Comparison of ENCODE assay signal across 20 mouse cellular contexts in the genomic region with DNA sequence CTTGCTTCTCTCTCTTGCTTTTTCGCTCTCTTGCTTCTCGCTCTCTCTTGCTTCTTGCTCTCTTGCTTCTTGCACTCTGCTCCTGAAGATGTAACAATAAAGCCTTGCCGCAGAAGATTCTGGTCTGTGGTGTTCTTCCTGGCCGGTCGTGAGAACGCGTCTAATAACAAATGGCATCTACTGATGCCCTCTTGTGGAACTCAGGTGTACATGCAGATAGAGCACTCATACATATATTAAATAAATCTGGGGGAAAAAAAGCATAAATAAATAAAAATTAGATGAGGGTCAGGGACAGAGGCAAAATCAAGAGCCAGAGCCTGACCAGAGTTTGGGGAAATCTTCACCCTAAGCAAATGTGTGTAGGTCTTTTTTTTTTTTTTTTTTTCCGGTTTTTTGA. TPM values are rescaled to one million over a fixed set of nuclear protein-coding genes. Genes with fewer than 3 reads are reported as not detected.
A peak's percentile ranks its signal among the peaks of the same experiment; 100 is the strongest.
DNase-seq lines count a peak whose midpoint lies in the region; ATAC-seq and TF ChIP-seq lines count a peak whose summit lies in the region.
"Not testable (repeated sequence)": the region's sequence is repeated elsewhere in the genome, so short reads cannot be mapped to it uniquely, and the experiment has no call there.
"Had no signal": no experiment of that assay in that cellular context is flagged by ENCODE, and none has a peak within 500 bp of the region (broad histone marks: within the 10 kb centered on the region; RNA-seq: fewer than 3 reads in every experiment).

No protein-coding gene starts in this region.

- H3K9me3 ChIP-seq in MEL (replicated peaks; ENCODE audit: insufficient read depth, low read length); kidney, postnatal 0 days (replicated peaks; ENCODE audit: low read length); liver, postnatal 0 days (ENCODE audit: low read length); midbrain, embryonic 11.5 days (ENCODE audit: control insufficient read depth, low read length); stomach, postnatal 0 days (ENCODE audit: control insufficient read depth, low read length): not testable (repeated sequence)

- H3K4me3 ChIP-seq in MEL (ENCODE audit: control insufficient read depth in 1 of 2, insufficient read depth in 1 of 2, low read depth in 2 of 2, low read length in 2 of 2): peak overlapping the region; percentile 25 to 60
- not testable (repeated sequence) for H3K4me3 ChIP-seq in heart, adult 2 months; kidney, postnatal 0 days (replicated peaks; ENCODE audit: low read depth, low read length); liver, postnatal 0 days (ENCODE audit: low read depth, low read length); midbrain, embryonic 11.5 days (ENCODE audit: low read depth, low read length); stomach, postnatal 0 days (ENCODE audit: low read depth, low read length)

- TF ChIP-seq CTCF in MEL (IDR thresholded peaks at IDR 0.05 in 2 of 3, conservative IDR thresholded peaks at IDR 0.05 in 1 of 3; ENCODE audit: control insufficient read depth in 1 of 3, insufficient read depth in 1 of 3, low read depth in 2 of 3, low read length in 3 of 3, poor library complexity in 1 of 3, severe bottlenecking in 1 of 3): peak; percentile 8 to 57 (median 19); a peak in 4 of 6 replicates
- TF ChIP-seq CTCF in heart, adult 2 months (IDR thresholded peaks at IDR 0.05): peak; percentile 53
- TF ChIP-seq CTCF in kidney, postnatal 0 days (IDR thresholded peaks at IDR 0.05; ENCODE audit: low read depth): peak; percentile 59
- peak; percentile 62 for TF ChIP-seq CTCF in liver, postnatal 0 days (IDR thresholded peaks at IDR 0.05; ENCODE audit: low read depth)
- TF ChIP-seq CTCF in stomach, postnatal 0 days (IDR thresholded peaks at IDR 0.05; ENCODE audit: low read depth): peak; percentile 67

- peak overlapping the region; percentile 62 for H3K9ac ChIP-seq in MEL (ENCODE audit: control insufficient read depth, low read depth, low read length, poor library complexity, severe bottlenecking)
- not testable (repeated sequence) for H3K9ac ChIP-seq in heart, adult 2 months (ENCODE audit: low read depth, low read length); kidney, postnatal 0 days (ENCODE audit: low read depth, low read length); liver, postnatal 0 days (replicated peaks); midbrain, embryonic 11.5 days (ENCODE audit: low read length); stomach, postnatal 0 days (ENCODE audit: low read length)

- 59% methylated on average over 6 of the region's 8 CpGs for WGBS in heart, adult 2 months
- 64% methylated on average over 6 of the region's 8 CpGs for WGBS in kidney, postnatal 0 days
- WGBS in liver, postnatal 0 days (ENCODE audit: insufficient replicate concordance): 50% methylated on average over 6 of the region's 8 CpGs
- WGBS in midbrain, embryonic 11.5 days: 90% methylated on average over 6 of the region's 8 CpGs
- WGBS in stomach, postnatal 0 days: 70% methylated on average over 6 of the region's 8 CpGs

- not testable (repeated sequence) for TF ChIP-seq POLR2A in MEL (IDR thresholded peaks at IDR 0.05; ENCODE audit: control insufficient read depth in 1 of 2, insufficient read depth in 1 of 2, low read depth in 1 of 2, low read length in 2 of 2, poor library complexity in 1 of 2); heart, adult 2 months (IDR thresholded peaks at IDR 0.05; ENCODE audit: insufficient read depth, low read depth, low read length)

- intact Hi-C loops in heart, adult 2 months (cut with DNase I): loop anchor here (5.0 kb wide), 2 partner anchors 42 to 43 kb away; a partner anchor contains a TSS

- H3K4me2 ChIP-seq in kidney, postnatal 0 days (ENCODE audit: low read length); liver, postnatal 0 days (ENCODE audit: low read depth, low read length); midbrain, embryonic 11.5 days; stomach, postnatal 0 days (replicated peaks; ENCODE audit: low read depth): not testable (repeated sequence)

- TF ChIP-seq RAD21 in MEL (IDR thresholded peaks at IDR 0.05; ENCODE audit: low read depth, low read length): peak; percentile 26

- 0 out of 2 replicates have a peak, but pooled peaks have one; percentile 63 for ATAC-seq in common myeloid progenitor, adult 5-6 weeks (replicated peaks; ENCODE audit: low read depth, poor library complexity, severe bottlenecking)
- not testable (repeated sequence) for ATAC-seq in kidney, postnatal 0 days (replicated peaks; ENCODE audit: low FRiP score, low read depth); liver, postnatal 0 days; midbrain, embryonic 11.5 days (ENCODE audit: low FRiP score); stomach, postnatal 0 days (ENCODE audit: low FRiP score, low TSS enrichment)

- H3K27ac ChIP-seq in MEL (ENCODE audit: control insufficient read depth, low read depth, low read length): peak overlapping the region; percentile 87
- not testable (repeated sequence) for H3K27ac ChIP-seq in heart, adult 2 months; kidney, postnatal 0 days; liver, postnatal 0 days (ENCODE audit: low read depth); midbrain, embryonic 11.5 days (ENCODE audit: low read depth, low read length); stomach, postnatal 0 days (replicated peaks)

- not testable (repeated sequence) for H3K79me2 ChIP-seq in MEL (ENCODE audit: control insufficient read depth, insufficient read depth, low read length, poor library complexity); heart, adult 2 months (replicated peaks; ENCODE audit: control insufficient read depth, insufficient read depth, low read length)

- not testable (repeated sequence) for H3K27me3 ChIP-seq in MEL (ENCODE audit: control insufficient read depth in 1 of 2, insufficient read depth in 2 of 2, low read length in 2 of 2); heart, adult 2 months (ENCODE audit: control insufficient read depth, insufficient read depth, low read length); kidney, postnatal 0 days (ENCODE audit: insufficient read depth, low read length); liver, postnatal 0 days (ENCODE audit: insufficient read depth, low read length); midbrain, embryonic 11.5 days (ENCODE audit: control insufficient read depth, insufficient read depth, low read length); stomach, postnatal 0 days (ENCODE audit: control insufficient read depth, insufficient read depth, low read length)

- not testable (repeated sequence) for TF ChIP-seq EP300 in MEL (IDR thresholded peaks at IDR 0.05; ENCODE audit: low read depth in 1 of 2, low read length in 2 of 2); heart, adult 2 months (IDR thresholded peaks at IDR 0.05; ENCODE audit: insufficient read depth, low read depth, low read length); liver, postnatal 0 days (IDR thresholded peaks at IDR 0.05; ENCODE audit: low read depth); stomach, postnatal 0 days (optimal IDR thresholded peaks at IDR 0.05)

- peak; percentile 42 for DNase-seq in CD4-positive helper T cell, adult 2 months (ENCODE audit: low read depth, low spot score)
- DNase-seq in MEL (ENCODE audit: low read depth, low spot score): peak; percentile 71
- not testable (repeated sequence) for DNase-seq in heart, adult 2 months; liver, postnatal 0 days; stomach, postnatal 0 days (ENCODE audit: low spot score)
- DNase-seq in kidney, postnatal 0 days (ENCODE audit: low spot score): peak; percentile 47
- DNase-seq in midbrain, embryonic 11.5 days (ENCODE audit: low spot score, missing footprints): peak; percentile 26

- H3K4me1 ChIP-seq in MEL (ENCODE audit: control insufficient read depth in 1 of 2, insufficient read depth in 2 of 2, low read length in 2 of 2); heart, adult 2 months (ENCODE audit: control insufficient read depth, insufficient read depth, low read length); kidney, postnatal 0 days (replicated peaks; ENCODE audit: insufficient read depth, low read length); liver, postnatal 0 days (ENCODE audit: insufficient read depth); midbrain, embryonic 11.5 days (ENCODE audit: control insufficient read depth, insufficient read depth, low read length); stomach, postnatal 0 days (replicated peaks; ENCODE audit: control insufficient read depth, insufficient read depth): not testable (repeated sequence)

- H3K36me3 ChIP-seq in MEL (ENCODE audit: control insufficient read depth in 1 of 2, insufficient read depth in 2 of 2, low read length in 2 of 2); heart, adult 2 months (ENCODE audit: control insufficient read depth, insufficient read depth, low read length); kidney, postnatal 0 days (ENCODE audit: insufficient read depth, low read length); liver, postnatal 0 days (replicated peaks; ENCODE audit: insufficient read depth, low read length); midbrain, embryonic 11.5 days (ENCODE audit: control insufficient read depth, insufficient read depth, low read length); stomach, postnatal 0 days (ENCODE audit: control insufficient read depth, insufficient read depth, low read length): not testable (repeated sequence)

RNA-seq across cellular contexts. Expression of a gene that starts 15.6 kb away (rescaled TPM):
- total RNA-seq in MEL (2012; rRNA removed): 84.8 and 165 TPM in 2 replicates
- polyA plus RNA-seq in MEL (2012; ENCODE audit: insufficient read depth in 1 of 2, insufficient read length in 2 of 2, low read depth in 1 of 2, low replicate concordance in 2 of 2, missing spikeins in 1 of 2): 100 to 1,000 TPM in 1 of 2 experiments, not detected in 1; 267 TPM
- 42.8 and 43.8 TPM in 2 replicates for total RNA-seq in common myeloid progenitor, adult 5-6 weeks (2017)
- 100 to 1,000 TPM; 109 to 115 TPM for total RNA-seq in heart, adult 2 months (2021)
- 101 and 156 TPM in 2 replicates for polyA plus RNA-seq in heart, adult 2 months (2012; rRNA removed)
- 78.8 and 86.6 TPM in 2 replicates for polyA plus RNA-seq in kidney, postnatal 0 days (2015; fragmentation: Nextera tagmentation; extraction: Ambion mirVana)
- 23.5 and 31.3 TPM in 2 replicates for polyA plus RNA-seq in liver, postnatal 0 days (2015; fragmentation: Nextera tagmentation; extraction: Ambion mirVana)
- polyA plus RNA-seq in midbrain, embryonic 11.5 days (2014; fragmentation: Nextera tagmentation; extraction: Ambion mirVana): 96.9 and 103 TPM in 2 replicates
- polyA plus RNA-seq in stomach, postnatal 0 days (2015; fragmentation: Nextera tagmentation; extraction: Ambion mirVana): 82.4 and 86.1 TPM in 2 replicates

RNA-seq across cellular contexts. Expression of a gene that starts 16.3 kb away (rescaled TPM):
- total RNA-seq in MEL (2012; rRNA removed): not detected in 2 replicates
- polyA plus RNA-seq in MEL (2012; ENCODE audit: insufficient read depth in 1 of 2, insufficient read length in 2 of 2, low read depth in 1 of 2, low replicate concordance in 2 of 2, missing spikeins in 1 of 2): not detected
- total RNA-seq in common myeloid progenitor, adult 5-6 weeks (2017): 0.87 TPM in 1 of 2 replicates, not detected in the other
- total RNA-seq in heart, adult 2 months (2021): under 1 TPM in 1 of 2 experiments, not detected in 1; 0.21 TPM
- polyA plus RNA-seq in heart, adult 2 months (2012; rRNA removed): 0.10 and 0.79 TPM in 2 replicates
- 0.48 and 0.62 TPM in 2 replicates for polyA plus RNA-seq in kidney, postnatal 0 days (2015; fragmentation: Nextera tagmentation; extraction: Ambion mirVana)
- not detected in 2 replicates for polyA plus RNA-seq in liver, postnatal 0 days (2015; fragmentation: Nextera tagmentation; extraction: Ambion mirVana)
- not detected in 2 replicates for polyA plus RNA-seq in midbrain, embryonic 11.5 days (2014; fragmentation: Nextera tagmentation; extraction: Ambion mirVana)
- 0.65 and 1.1 TPM in 2 replicates for polyA plus RNA-seq in stomach, postnatal 0 days (2015; fragmentation: Nextera tagmentation; extraction: Ambion mirVana)
- total RNA-seq: gastrocnemius, postnatal 10 days; heart, postnatal 36 days; left cerebral cortex, postnatal 36 days; neutrophil, adult 5-6 weeks had no signal
- polyA plus RNA-seq: forebrain, embryonic 10.5 days; forebrain, embryonic 16.5 days; heart, embryonic 10.5 days; heart, embryonic 15.5 days; liver, embryonic 12.5 days; midbrain, embryonic 13.5 days; neural tube, embryonic 11.5 days had no signal

RNA-seq across cellular contexts. Expression of a gene that starts 18.0 kb away (rescaled TPM):
- total RNA-seq in MEL (2012; rRNA removed): not detected in 2 replicates
- polyA plus RNA-seq in MEL (2012; ENCODE audit: insufficient read depth in 1 of 2, insufficient read length in 2 of 2, low read depth in 1 of 2, low replicate concordance in 2 of 2, missing spikeins in 1 of 2): under 1 TPM in 1 of 2 experiments, not detected in 1; 0.17 TPM
- total RNA-seq in common myeloid progenitor, adult 5-6 weeks (2017): not detected in 2 replicates
- total RNA-seq in heart, adult 2 months (2021): not detected
- polyA plus RNA-seq in heart, adult 2 months (2012; rRNA removed): 0.10 TPM in 1 of 2 replicates, not detected in the other
- 0.34 and 0.40 TPM in 2 replicates for polyA plus RNA-seq in kidney, postnatal 0 days (2015; fragmentation: Nextera tagmentation; extraction: Ambion mirVana)
- polyA plus RNA-seq in liver, postnatal 0 days (2015; fragmentation: Nextera tagmentation; extraction: Ambion mirVana): not detected in 2 replicates
- polyA plus RNA-seq in midbrain, embryonic 11.5 days (2014; fragmentation: Nextera tagmentation; extraction: Ambion mirVana): 0.10 TPM in 1 of 2 replicates, not detected in the other
- polyA plus RNA-seq in stomach, postnatal 0 days (2015; fragmentation: Nextera tagmentation; extraction: Ambion mirVana): 0.10 and 0.11 TPM in 2 replicates
- total RNA-seq: adrenal gland, postnatal 14 days; gastrocnemius, postnatal 10 days; heart, postnatal 36 days had no signal
- polyA plus RNA-seq: neural tube, embryonic 11.5 days had no signal

RNA-seq across cellular contexts. Expression of a gene that starts 43.6 kb away (rescaled TPM):
- total RNA-seq in MEL (2012; rRNA removed): not detected in 2 replicates
- polyA plus RNA-seq in MEL (2012; ENCODE audit: insufficient read depth in 1 of 2, insufficient read length in 2 of 2, low read depth in 1 of 2, low replicate concordance in 2 of 2, missing spikeins in 1 of 2): not detected
- total RNA-seq in common myeloid progenitor, adult 5-6 weeks (2017): 0.73 and 1.0 TPM in 2 replicates
- 1 to 10 TPM; 5.8 to 7.6 TPM for total RNA-seq in heart, adult 2 months (2021)
- polyA plus RNA-seq in heart, adult 2 months (2012; rRNA removed): 8.4 and 9.2 TPM in 2 replicates
- polyA plus RNA-seq in kidney, postnatal 0 days (2015; fragmentation: Nextera tagmentation; extraction: Ambion mirVana): 6.3 and 6.5 TPM in 2 replicates
- 0.86 and 1.2 TPM in 2 replicates for polyA plus RNA-seq in liver, postnatal 0 days (2015; fragmentation: Nextera tagmentation; extraction: Ambion mirVana)
- 1.2 and 2.5 TPM in 2 replicates for polyA plus RNA-seq in midbrain, embryonic 11.5 days (2014; fragmentation: Nextera tagmentation; extraction: Ambion mirVana)
- polyA plus RNA-seq in stomach, postnatal 0 days (2015; fragmentation: Nextera tagmentation; extraction: Ambion mirVana): 4.8 and 5.6 TPM in 2 replicates

RNA-seq across cellular contexts. Expression of a gene that starts 47.1 kb away (rescaled TPM):
- 9.3 and 10.7 TPM in 2 replicates for total RNA-seq in MEL (2012; rRNA removed)
- 10 to 100 TPM in 1 of 2 experiments, not detected in 1; 15.6 TPM for polyA plus RNA-seq in MEL (2012; ENCODE audit: insufficient read depth in 1 of 2, insufficient read length in 2 of 2, low read depth in 1 of 2, low replicate concordance in 2 of 2, missing spikeins in 1 of 2)
- total RNA-seq in common myeloid progenitor, adult 5-6 weeks (2017): 10.5 and 12.6 TPM in 2 replicates
- 10 to 100 TPM in 1 of 2 experiments, 1 to 10 TPM in 1; 8.9 to 10.7 TPM for total RNA-seq in heart, adult 2 months (2021)
- 21.7 and 24.9 TPM in 2 replicates for polyA plus RNA-seq in heart, adult 2 months (2012; rRNA removed)
- 29.8 and 32.0 TPM in 2 replicates for polyA plus RNA-seq in kidney, postnatal 0 days (2015; fragmentation: Nextera tagmentation; extraction: Ambion mirVana)
- 4.0 and 4.4 TPM in 2 replicates for polyA plus RNA-seq in liver, postnatal 0 days (2015; fragmentation: Nextera tagmentation; extraction: Ambion mirVana)
- 32.3 and 36.5 TPM in 2 replicates for polyA plus RNA-seq in midbrain, embryonic 11.5 days (2014; fragmentation: Nextera tagmentation; extraction: Ambion mirVana)
- 16.1 and 18.8 TPM in 2 replicates for polyA plus RNA-seq in stomach, postnatal 0 days (2015; fragmentation: Nextera tagmentation; extraction: Ambion mirVana)
